Mouse (Mus musculus): ENCODE data around the gene Rnasel.

GRCm38 (mm10) chr1:153767281-153767680 is 18.1 kb downstream of the Rnasel start:
- TF ChIP-seq TAL1 (IDR thresholded peaks at IDR 0.05; ENCODE audit: low read length) (no peak), GATA1 (IDR thresholded peaks at IDR 0.05; ENCODE audit: low read length) (no peak)
